Mouse (Mus musculus) cerebellum, adult 2 months (tissue): ENCODE measurements at regions not wholly inside any gene's neighbourhood (a gene's known extent, or its start where the extent isn't known, plus 50 kb on each side); places are given as distances from the start of the nearest gene placed in this dataset.

Experiments
- CTCF ChIP-seq: fragments of 200-500 bp; IDR thresholded peaks from 2 replicates; pipeline ENCODE4 v1.5.1; 2011; ENCODE audit warnings: low read depth, mild to moderate bottlenecking, control low read depth, low read length, moderate library complexity, borderline replicate concordance; ENCODE audit not compliant: insufficient read depth
- POLR2A ChIP-seq: fragments of 200-500 bp; IDR thresholded peaks from 2 replicates; pipeline ENCODE4 v1.6.1; 2011; ENCODE audit warnings: low read length, control low read depth, borderline replicate concordance; ENCODE audit not compliant: insufficient read depth

DNA sequence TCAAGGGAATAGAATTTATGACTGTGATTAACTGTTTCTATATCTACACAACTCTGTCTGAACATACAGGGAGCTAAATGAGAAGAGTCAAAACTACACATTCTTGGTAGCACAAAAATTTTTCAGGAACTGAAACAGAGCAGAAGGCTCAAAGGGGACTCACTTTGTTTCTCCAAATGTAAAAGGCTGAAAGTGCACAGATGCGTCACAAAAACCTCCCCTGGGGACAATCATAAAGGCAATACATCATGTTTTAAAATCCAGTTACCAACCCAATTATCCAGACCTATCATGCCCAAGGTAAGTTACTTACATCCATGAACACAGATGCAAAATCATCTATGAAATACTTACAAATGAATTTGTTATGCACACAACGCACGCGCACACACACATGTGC lies 155.0 kb upstream of the Fndc3a start:
- TF ChIP-seq CTCF (no peak), POLR2A (no peak)
